Mouse (Mus musculus) ovary, adult 18-20 months (tissue): ENCODE results near the gene Clnk.

ENCODE experiments used
- DNase-seq: peaks from one replicate; pipeline ENCODE4 v3.0.0; 2022; ENCODE audit warnings: low spot score, mixed read lengths

Clnk gene

GRCm38 (mm10) chr5:38752749-38753148 lies 123.9 kb downstream of the Clnk start:
- no peak for DNase-seq

- DNase-seq, result no peak
These were observed 167.6 kb downstream of the Clnk start for GRCm38 (mm10) chr5:38708940-38709581.

- no peak for DNase-seq
These were observed 169.1 kb downstream of the Clnk start for GRCm38 (mm10) chr5:38707364-38708075.

- DNase-seq, result no peak
These were observed 173.7 kb downstream of the Clnk start for GRCm38 (mm10) chr5:38702941-38703340.

GRCm38 (mm10) chr5:38702091-38702490 lies 174.5 kb downstream of the Clnk start:
- DNase-seq, result no peak

- no peak for DNase-seq
These were observed 178.1 kb downstream of the Clnk start for GRCm38 (mm10) chr5:38698466-38698865.

GRCm38 (mm10) chr5:38698046-38698445 lies 178.6 kb downstream of the Clnk start:
- DNase-seq, result no peak

- DNase-seq, result no peak
These were observed 179.8 kb downstream of the Clnk start for GRCm38 (mm10) chr5:38696616-38697375.

GRCm38 (mm10) chr5:38692859-38693258 lies 183.8 kb downstream of the Clnk start:
- no peak for DNase-seq

GRCm38 (mm10) chr5:38689186-38689585 lies 187.4 kb downstream of the Clnk start:
- DNase-seq, result no peak

GRCm38 (mm10) chr5:38687694-38688093 lies 188.9 kb downstream of the Clnk start:
- no peak for DNase-seq

- DNase-seq, result peak; percentile 62
These were observed 192.3 kb downstream of the Clnk start, which contains the start of gene Zfp518b for GRCm38 (mm10) chr5:38684164-38684911. Gene Zfp518b (minus strand): TSS chr5:38684826.

GRCm38 (mm10) chr5:38658836-38659235 lies 217.8 kb downstream of the Clnk start:
- no peak for DNase-seq
